Mouse (Mus musculus): Measurements from ENCODE around the gene Zfp148. TPM values are rescaled to one million over a fixed set of nuclear protein-coding genes. Genes with fewer than 3 reads are reported as not detected.

The Zfp148 gene
- total and polyA plus RNA-seq, 3 experiments, result 6.1 to 40.9 (median 37.9) TPM

DNA sequence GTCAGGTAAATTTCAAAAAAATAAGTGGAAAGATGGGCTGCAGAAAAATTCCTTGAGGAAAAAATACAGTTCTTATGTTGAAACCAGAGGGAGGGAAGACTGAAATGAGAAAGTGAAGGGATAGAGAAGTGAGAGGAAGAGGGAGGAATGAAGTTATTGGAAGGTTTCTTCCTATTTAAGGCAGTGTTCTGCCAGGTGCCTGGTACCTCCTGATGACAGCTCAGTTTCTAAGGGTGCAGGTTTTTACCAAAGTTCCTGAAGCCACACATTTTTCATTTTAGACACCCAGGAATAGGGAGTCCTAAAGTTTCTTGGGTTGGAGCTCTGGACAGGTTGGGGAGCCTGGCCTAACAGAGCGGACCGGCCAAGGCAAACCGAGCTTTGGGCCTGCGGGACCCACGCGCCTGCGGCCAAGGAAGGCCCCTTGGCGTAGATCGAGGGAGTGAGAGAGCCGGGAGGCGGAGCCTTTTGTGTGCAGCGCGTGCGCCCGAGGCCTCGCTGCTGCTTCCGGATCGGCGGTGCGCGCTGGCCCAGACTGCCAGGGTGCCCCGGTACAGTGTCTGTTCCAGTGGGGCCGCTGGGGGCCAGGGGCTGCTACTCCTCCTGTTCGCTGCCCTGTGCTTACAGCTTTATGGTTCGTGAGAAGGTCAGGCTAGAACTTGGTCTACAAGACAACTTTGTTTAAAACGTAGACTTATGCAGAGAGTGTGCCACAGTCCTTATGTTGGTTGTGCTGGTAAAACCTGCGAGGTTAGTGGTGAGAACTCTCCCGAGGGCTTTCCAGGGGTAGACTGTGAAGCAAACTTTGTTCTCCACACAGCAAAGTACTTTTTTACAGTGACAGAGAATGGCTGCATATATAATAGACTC lies 19.5 kb downstream of the Zfp148 start:
- peak; percentile 85 to 87 for DNase-seq
- H3K4me3 ChIP-seq, result peak overlapping the region; percentile 49
- peaks cover 13% of the 10 kb centered on the region for H3K36me3 ChIP-seq (ENCODE audit: control insufficient read depth, insufficient read depth, low read length)
- 1% methylated on average over 28 of the region's 28 CpGs for WGBS
- intact Hi-C loops (cut with DNase I), result loop anchor here (5.0 kb wide), 1 partner anchor 62 kb away; no protein-coding TSS in a partner anchor
- H3K27me3 ChIP-seq (ENCODE audit: control insufficient read depth, insufficient read depth, low read length), result no peaks in the 10 kb centered on the region
- H3K27ac ChIP-seq, result peak overlapping the region; percentile 80
- TF ChIP-seq POLR2A (IDR thresholded peaks at IDR 0.05; ENCODE audit: insufficient read depth, low read depth, low read length) (peak; percentile 46), CTCF (IDR thresholded peaks at IDR 0.05) (peak; percentile 11; the same call in 1 of the 2 replicates), EP300 (IDR thresholded peaks at IDR 0.05; ENCODE audit: insufficient read depth, low read depth, low read length) (no peak)
- peaks cover 14% of the 10 kb centered on the region for H3K4me1 ChIP-seq (ENCODE audit: control insufficient read depth, insufficient read depth, low read length)
- H3K79me2 ChIP-seq (replicated peaks; ENCODE audit: control insufficient read depth, insufficient read depth, low read length), result peaks cover 9% of the 10 kb centered on the region
- H3K9ac ChIP-seq (ENCODE audit: low read depth, low read length), result peak overlapping the region; percentile 84

DNA sequence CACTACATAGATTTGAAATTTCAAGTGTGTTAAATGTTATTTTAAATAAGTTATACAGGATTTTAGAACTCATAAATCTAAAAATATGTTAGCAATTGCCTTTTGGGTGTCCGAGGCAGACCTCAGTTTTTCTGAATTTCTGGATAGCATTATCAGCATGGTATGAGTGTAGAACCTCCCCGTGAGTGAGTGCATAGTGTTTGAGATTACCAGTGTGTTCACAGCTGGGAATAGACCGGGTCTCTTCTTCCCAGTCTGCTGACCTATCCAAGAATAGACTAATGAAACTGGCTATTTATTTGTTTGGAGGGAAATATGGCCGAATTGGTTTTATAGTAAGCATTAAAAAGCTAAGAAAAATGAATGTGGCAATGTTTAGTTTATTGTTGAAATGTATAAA lies 20.3 kb downstream of the Zfp148 start:
- TF ChIP-seq POLR2A (IDR thresholded peaks at IDR 0.05; ENCODE audit: insufficient read depth, low read depth, low read length) (no peak), CTCF (IDR thresholded peaks at IDR 0.05) (no peak), EP300 (IDR thresholded peaks at IDR 0.05; ENCODE audit: insufficient read depth, low read depth, low read length) (no peak)
- intact Hi-C loops (cut with DNase I), result loop anchor here (5.0 kb wide), 1 partner anchor 61 kb away; no protein-coding TSS in a partner anchor
- Histone ChIP-seq H3K4me3 (peak overlapping the region; percentile 11; the same call in 1 of the 2 replicates), H3K27ac (peak overlapping the region; percentile 80), H3K4me1 (ENCODE audit: control insufficient read depth, insufficient read depth, low read length) (peaks cover 14% of the 10 kb centered on the region), H3K79me2 (replicated peaks; ENCODE audit: control insufficient read depth, insufficient read depth, low read length) (peaks cover 9% of the 10 kb centered on the region), H3K27me3 (ENCODE audit: control insufficient read depth, insufficient read depth, low read length) (no peaks in the 10 kb centered on the region), H3K9ac (ENCODE audit: low read depth, low read length) (no peak overlapping the region), H3K36me3 (ENCODE audit: control insufficient read depth, insufficient read depth, low read length) (peaks cover 15% of the 10 kb centered on the region)
- WGBS, result 24% methylated on average over 4 of the region's 4 CpGs
- DNase-seq, result no peak

DNA sequence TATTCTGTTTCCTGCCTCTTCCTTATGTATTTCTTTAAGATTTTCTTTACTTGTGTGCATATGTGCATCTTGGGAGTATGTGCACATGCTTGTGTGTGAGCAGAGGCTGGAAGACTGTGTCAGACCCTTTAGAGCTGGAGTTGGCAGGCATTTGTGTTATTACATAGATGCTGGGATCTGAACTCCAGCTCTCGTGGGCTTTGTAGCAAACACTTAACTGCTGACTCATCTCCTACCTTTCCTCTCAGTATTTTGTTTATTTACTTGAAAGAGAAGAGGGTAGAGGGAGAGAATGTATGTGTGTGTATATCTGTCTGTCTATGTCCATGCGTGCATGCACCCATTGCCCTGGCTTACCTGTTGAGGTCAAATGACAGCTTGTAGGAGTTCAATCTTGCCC lies 22.6 kb downstream of the Zfp148 start:
- TF ChIP-seq EP300 (IDR thresholded peaks at IDR 0.05; ENCODE audit: insufficient read depth, low read depth, low read length) (no peak), CTCF (IDR thresholded peaks at IDR 0.05) (no peak), POLR2A (IDR thresholded peaks at IDR 0.05; ENCODE audit: insufficient read depth, low read depth, low read length) (no peak)
- Histone ChIP-seq H3K27ac (no peak overlapping the region), H3K4me1 (ENCODE audit: control insufficient read depth, insufficient read depth, low read length) (peaks cover 12% of the 10 kb centered on the region), H3K36me3 (ENCODE audit: control insufficient read depth, insufficient read depth, low read length) (peaks cover 15% of the 10 kb centered on the region), H3K4me3 (no peak overlapping the region), H3K9ac (ENCODE audit: low read depth, low read length) (no peak overlapping the region), H3K79me2 (replicated peaks; ENCODE audit: control insufficient read depth, insufficient read depth, low read length) (peaks cover 5% of the 10 kb centered on the region), H3K27me3 (ENCODE audit: control insufficient read depth, insufficient read depth, low read length) (no peaks in the 10 kb centered on the region)
- intact Hi-C loops (cut with DNase I), result loop anchor here (5.0 kb wide), 1 partner anchor 59 kb away; no protein-coding TSS in a partner anchor
- 53% methylated on average over 2 of the region's 2 CpGs for WGBS
- no peak for DNase-seq

DNA sequence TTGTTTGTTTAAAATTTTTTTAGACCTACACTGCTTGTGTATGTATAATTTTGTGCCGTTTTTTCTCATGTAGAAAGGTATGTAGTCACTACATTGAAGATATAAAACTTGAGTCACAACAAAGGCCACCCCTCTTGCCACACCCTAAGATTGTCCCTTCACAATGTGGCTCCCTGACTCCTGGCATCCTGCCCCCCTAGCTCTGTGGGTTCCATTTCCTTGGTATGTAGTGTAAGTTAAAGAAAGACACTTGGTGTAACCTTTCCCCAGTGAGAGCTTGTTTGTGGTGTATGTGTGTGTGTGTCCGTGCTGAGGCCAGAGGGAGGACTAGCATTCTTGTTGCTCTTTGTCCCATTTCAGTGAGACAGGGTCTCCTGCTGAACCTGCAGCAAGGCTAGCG lies 23.4 kb downstream of the Zfp148 start:
- WGBS, result 76% methylated on average over 3 of the region's 3 CpGs
- peaks cover 6% of the 10 kb centered on the region for H3K79me2 ChIP-seq (replicated peaks; ENCODE audit: control insufficient read depth, insufficient read depth, low read length)
- no peak for TF ChIP-seq EP300 (IDR thresholded peaks at IDR 0.05; ENCODE audit: insufficient read depth, low read depth, low read length)
- no peak for TF ChIP-seq POLR2A (IDR thresholded peaks at IDR 0.05; ENCODE audit: insufficient read depth, low read depth, low read length)
- no peak for TF ChIP-seq CTCF (IDR thresholded peaks at IDR 0.05)
- peaks cover 15% of the 10 kb centered on the region for H3K36me3 ChIP-seq (ENCODE audit: control insufficient read depth, insufficient read depth, low read length)
- H3K27me3 ChIP-seq (ENCODE audit: control insufficient read depth, insufficient read depth, low read length), result no peaks in the 10 kb centered on the region
- peaks cover 12% of the 10 kb centered on the region for H3K4me1 ChIP-seq (ENCODE audit: control insufficient read depth, insufficient read depth, low read length)
- H3K27ac ChIP-seq, result no peak overlapping the region
- intact Hi-C loops (cut with DNase I), result loop anchor here (5.0 kb wide), 1 partner anchor 58 kb away; no protein-coding TSS in a partner anchor
- H3K4me3 ChIP-seq, result no peak overlapping the region
- no peak overlapping the region for H3K9ac ChIP-seq (ENCODE audit: low read depth, low read length)
- DNase-seq, result no peak

DNA sequence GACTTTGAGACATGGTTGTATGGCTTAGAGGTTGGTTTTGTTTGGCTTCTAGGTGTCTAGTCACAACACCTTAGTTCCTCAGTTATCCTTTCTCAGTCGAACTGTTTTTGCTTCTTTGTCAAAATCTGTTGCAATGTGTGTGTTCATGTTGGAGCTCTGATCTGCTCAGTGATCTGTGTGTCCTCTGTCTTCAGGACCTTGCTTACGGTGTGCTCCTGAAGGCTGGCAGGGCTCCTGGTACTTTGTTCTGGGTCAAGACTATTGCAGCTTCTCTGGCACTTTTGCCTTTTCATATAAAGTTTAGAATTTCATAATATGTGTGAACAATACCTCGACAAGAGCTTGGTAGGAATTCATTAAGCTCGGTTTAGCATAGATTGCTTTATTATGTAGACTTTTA lies 24.9 kb downstream of the Zfp148 start:
- H3K79me2 ChIP-seq (replicated peaks; ENCODE audit: control insufficient read depth, insufficient read depth, low read length), result peaks cover 6% of the 10 kb centered on the region

DNA sequence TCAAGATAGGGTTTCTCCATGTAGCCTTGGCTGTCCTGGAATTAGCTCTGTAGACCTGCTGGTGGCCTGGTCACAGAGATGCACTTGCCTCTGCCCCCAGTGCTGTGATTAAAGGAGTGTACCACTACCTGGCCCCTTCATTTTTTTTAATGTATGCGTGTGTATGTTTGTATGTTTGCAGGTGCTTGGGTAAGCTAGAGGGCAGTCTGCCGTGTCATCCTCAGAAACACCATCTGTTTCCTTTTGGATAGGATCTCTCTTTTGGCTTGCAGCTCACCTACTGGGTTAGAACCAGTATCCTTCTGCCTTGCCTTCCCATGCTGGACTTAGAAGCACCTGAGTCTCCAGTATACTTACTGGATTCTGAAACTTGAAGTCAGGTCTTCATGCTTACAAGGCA lies 29.5 kb downstream of the Zfp148 start:
- peaks cover 1% of the 10 kb centered on the region; the same call in 1 of the 2 replicates for H3K79me2 ChIP-seq (replicated peaks; ENCODE audit: control insufficient read depth, insufficient read depth, low read length)
- H3K9ac ChIP-seq (ENCODE audit: low read depth, low read length), result no peak overlapping the region
- peaks cover 10% of the 10 kb centered on the region for H3K36me3 ChIP-seq (ENCODE audit: control insufficient read depth, insufficient read depth, low read length)
- H3K4me1 ChIP-seq (ENCODE audit: control insufficient read depth, insufficient read depth, low read length), result peaks cover 5% of the 10 kb centered on the region
- H3K27ac ChIP-seq, result no peak overlapping the region
- H3K27me3 ChIP-seq (ENCODE audit: control insufficient read depth, insufficient read depth, low read length), result no peaks in the 10 kb centered on the region
- intact Hi-C loops (cut with DNase I), result no loop called here
- no peak for DNase-seq
- 70% methylated on average over 2 of the region's 2 CpGs for WGBS
- TF ChIP-seq EP300 (IDR thresholded peaks at IDR 0.05; ENCODE audit: insufficient read depth, low read depth, low read length) (no peak), POLR2A (IDR thresholded peaks at IDR 0.05; ENCODE audit: insufficient read depth, low read depth, low read length) (no peak), CTCF (IDR thresholded peaks at IDR 0.05) (no peak)
- no peak overlapping the region for H3K4me3 ChIP-seq

More for the DNA sequence above, 24.9 kb downstream of the Zfp148 start:
- 64% methylated on average over 4 of the region's 4 CpGs for WGBS
- peaks cover 17% of the 10 kb centered on the region for H3K36me3 ChIP-seq (ENCODE audit: control insufficient read depth, insufficient read depth, low read length)
- no peak overlapping the region for H3K4me3 ChIP-seq
- peaks cover 12% of the 10 kb centered on the region for H3K4me1 ChIP-seq (ENCODE audit: control insufficient read depth, insufficient read depth, low read length)
- DNase-seq, result no peak
- no peaks in the 10 kb centered on the region for H3K27me3 ChIP-seq (ENCODE audit: control insufficient read depth, insufficient read depth, low read length)
- no peak overlapping the region for H3K27ac ChIP-seq
- no peak overlapping the region for H3K9ac ChIP-seq (ENCODE audit: low read depth, low read length)
- TF ChIP-seq POLR2A (IDR thresholded peaks at IDR 0.05; ENCODE audit: insufficient read depth, low read depth, low read length), result no peak
- TF ChIP-seq CTCF (IDR thresholded peaks at IDR 0.05), result no peak
- TF ChIP-seq EP300 (IDR thresholded peaks at IDR 0.05; ENCODE audit: insufficient read depth, low read depth, low read length), result no peak
- intact Hi-C loops (cut with DNase I), result no loop called here
